Mouse (Mus musculus): ENCODE measurements at regions not wholly inside any gene's neighbourhood (a gene's known extent, or its start where the extent isn't known, plus 50 kb on each side); places are given as distances from the start of the nearest gene placed in this dataset.
A peak's percentile ranks its signal among the peaks of the same experiment; 100 is the strongest.

DNA sequence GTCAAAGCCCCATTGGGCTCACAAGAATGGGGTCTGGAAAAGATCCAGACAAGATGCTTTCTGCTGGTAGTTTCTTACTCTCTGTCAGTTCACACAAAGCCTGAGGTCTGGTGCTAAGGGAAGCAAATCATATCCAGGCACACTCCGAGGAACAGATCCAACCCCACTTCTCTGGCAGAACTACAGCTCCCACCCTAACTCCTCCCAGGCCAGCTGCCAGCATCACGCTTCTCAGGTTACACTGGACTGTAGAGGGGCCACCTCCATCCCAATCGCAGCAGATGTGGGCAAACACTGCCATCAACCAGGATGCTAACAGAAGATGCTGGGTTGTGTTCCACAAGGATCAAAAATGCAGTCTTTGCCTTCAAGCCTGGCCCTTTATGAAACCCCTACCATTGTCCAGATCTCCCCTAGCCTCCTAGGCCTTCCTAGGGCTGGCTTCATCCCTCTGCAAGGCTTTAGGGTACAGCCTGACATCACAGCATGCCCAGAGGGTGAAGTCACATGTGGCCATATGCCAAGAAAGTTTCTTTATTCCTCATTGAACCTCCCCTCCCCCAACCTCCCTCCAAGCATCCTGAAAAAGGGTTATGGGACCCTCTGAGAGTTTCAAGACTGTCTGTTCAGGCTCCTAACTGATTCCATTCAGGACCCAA, 99.6 kb upstream of the 2610301B20Rik start:
- DNase-seq (ENCODE audit: low spot score), result no peak

DNA sequence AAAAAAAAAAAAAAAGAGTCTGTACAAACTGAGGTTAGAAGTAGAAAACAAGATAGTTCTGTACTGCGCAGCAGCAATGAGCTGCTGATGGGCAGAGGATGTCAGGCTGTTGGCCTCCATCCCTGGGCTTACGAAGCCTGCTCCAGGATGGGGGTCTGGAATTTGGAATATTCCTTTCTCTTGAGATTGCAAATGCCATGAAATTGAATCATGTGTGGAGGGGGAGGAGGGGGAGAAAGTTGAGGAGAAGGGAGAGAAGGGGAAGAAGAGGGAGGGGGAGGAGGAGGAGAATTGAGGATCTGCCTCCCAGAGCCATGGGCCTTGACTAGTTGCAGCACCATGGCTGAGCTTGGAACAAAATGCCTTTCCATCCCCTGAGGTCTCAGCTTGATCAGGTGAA, 87.6 kb upstream of the 2610301B20Rik start:
- DNase-seq (ENCODE audit: low spot score), result no peak

DNA sequence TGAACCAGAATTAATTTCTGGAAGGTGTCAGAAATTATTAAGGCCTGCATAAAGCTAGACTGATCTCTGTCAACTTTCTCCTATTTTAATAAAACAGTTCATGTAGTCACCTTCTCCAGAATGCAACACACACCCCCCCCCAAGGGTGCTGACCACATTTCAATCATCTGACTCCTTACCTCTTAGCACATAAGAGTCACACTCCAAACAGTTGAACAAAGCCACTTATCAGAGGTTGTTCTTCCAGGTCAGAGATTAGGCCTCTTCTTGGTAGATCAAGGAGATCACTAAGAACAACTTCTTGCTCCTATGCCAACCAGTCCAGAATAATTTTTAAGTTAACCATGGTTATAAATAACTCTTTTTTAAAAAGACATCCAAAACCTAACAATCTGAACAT, 86.0 kb upstream of the 2610301B20Rik start:
- DNase-seq (ENCODE audit: low spot score), result no peak

DNA sequence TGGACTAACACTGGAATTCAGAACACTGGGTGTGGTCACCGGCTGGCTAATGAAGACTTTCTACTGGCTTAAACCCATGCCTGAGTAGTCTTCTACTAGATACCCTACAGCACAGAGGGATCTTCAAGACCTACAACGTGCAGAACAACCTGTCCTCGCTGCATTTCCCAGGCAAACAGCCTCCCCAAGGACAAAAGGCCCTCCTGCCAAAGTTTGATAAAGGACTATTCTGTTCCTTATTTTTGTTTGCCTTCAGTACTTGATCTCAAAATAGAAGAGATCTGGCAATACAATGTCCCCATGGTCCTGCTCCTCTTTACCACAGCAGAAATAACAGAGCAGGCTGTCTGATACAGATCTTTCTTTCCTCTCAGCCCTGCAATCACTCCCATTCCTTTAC, 85.2 kb upstream of the 2610301B20Rik start:
- DNase-seq (ENCODE audit: low spot score), result peak; percentile 14

DNA sequence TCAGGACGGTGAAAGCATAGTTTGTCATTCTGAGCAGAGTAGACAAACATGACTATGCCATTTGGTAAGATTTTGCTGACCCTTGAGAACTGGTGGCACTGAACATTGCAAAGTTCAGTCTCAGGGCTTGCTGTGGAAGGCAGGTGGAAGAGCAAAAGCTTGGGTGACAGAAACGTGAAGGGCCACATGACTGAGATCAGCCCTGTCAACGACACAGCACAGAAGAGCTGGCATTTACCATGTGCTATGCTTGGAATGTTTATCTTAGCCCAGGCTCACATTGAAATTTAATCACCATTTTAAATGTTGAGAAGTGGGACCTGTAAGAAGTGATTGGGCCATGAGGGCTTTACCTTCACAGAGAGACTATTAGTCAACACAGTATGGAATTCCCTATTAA, 81.7 kb upstream of the 2610301B20Rik start:
- no peak for DNase-seq (ENCODE audit: low spot score)

DNA sequence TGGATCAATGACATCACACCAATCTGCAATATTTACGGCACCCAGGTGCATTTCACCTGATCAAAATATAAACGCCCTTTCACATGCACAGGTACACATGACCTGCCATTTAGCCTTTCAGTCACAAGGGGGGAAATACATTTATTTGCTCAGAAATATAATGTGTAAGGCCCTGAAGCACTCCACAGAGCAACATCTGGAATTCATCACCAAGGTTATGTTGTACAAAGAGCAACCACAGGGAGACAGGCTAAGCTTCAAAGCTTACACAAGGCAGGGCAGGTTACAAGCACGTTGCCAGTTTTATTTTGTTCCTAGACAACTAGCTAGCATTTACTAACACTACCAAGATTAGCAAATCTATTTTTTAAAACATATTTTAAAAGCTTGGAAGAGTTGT, 79.8 kb upstream of the 2610301B20Rik start:
- DNase-seq (ENCODE audit: low spot score), result no peak

DNA sequence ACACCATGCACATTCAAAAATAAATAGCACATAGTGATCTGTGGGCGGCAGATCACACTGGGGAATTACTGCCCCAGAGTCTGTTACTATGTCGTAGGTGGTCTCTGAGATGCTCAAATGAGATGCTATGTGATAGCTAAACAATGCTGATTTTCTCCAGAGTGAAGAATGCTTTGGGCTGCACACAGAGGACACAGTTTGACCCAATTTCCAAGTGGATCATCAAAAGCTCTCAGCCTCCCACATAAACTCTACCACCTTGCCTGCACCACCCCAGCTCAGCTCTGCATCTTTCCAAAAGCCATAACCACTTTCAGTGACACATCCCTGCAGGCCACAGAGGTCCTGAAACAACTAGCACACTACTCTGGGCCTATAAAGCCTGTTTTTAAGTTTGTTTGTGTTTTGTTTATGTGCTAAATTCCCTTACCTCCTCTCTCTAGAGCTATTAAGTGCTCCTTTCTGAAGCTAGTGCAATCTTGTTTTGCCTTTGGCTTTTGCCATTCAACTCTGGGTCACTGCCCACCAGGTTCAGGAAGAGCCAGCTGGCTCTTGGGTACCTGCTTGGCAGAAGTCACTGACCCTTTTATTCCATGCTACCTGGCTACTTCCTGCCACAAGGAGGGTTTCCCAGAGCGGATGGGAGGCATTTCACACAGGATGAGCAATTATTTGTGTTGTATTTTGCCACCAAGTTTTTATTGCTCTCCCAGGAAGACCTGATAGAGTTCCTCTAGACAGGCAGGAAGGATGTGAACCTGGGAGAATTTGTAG, 73.3 kb upstream of the 2610301B20Rik start:
- DNase-seq (ENCODE audit: low spot score), result no peak

DNA sequence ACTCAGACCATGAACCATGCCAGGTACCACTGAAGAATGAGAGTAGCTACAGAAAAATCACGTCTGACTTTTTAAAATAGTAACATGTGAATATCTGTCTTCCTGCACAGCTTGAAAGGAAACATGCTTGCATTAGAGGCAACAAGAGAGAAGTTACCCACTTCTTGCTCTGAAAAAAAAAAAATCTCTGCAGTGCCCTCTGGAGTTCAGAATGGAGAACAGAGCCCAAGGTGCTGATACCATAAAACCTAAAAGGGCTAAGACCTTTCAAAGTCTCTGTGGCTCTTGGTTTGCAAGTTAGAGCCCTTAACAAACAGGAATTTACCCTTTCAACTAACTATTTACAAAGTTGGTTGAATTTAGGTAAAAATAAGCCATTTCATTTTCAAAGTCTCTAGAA, 69.6 kb upstream of the 2610301B20Rik start:
- no peak for DNase-seq (ENCODE audit: low spot score)

DNA sequence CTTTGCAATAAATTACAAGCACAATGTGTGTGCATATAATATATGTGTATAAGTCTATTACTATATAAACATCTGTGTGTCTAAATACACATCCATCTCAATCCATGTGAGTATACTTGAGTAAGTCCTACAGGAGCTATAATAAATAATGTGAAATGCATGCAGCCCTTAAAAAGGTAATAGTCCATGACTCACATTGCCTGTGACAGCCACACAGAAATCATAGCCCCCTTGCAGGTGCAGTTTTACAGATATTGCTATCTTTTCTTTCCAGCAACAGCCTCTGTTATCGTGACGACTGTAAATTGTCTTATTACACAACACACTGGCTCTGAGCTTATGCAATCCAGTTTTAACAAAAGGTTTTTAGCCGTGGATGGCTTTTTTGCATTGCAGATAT, 67.0 kb upstream of the 2610301B20Rik start:
- no peak for DNase-seq (ENCODE audit: low spot score)

DNA sequence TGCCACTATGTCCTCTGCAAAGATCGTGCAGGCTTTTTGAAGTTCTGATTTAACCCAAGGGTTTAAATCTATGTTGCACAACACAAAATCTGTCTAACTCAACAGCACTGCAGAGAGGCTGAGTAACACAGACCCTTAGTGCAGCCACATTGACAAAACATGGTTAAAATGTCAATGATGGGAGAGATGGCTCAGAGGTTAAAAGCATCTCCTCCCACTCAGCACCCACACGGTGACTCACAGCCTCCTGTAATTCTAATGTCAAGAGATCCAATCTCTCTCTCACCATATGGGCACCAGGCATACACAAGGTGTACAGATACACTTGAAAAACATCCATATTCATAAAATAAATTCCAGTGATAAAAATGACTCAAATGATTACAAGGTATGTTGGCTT, 61.4 kb upstream of the 2610301B20Rik start:
- no peak for DNase-seq (ENCODE audit: low spot score)

Measured in ovary, adult 18-20 months (tissue).